Mouse (Mus musculus) kidney, embryonic 16.5 days (tissue): Measurements from ENCODE around the gene Tm9sf4. TPM values are rescaled to one million over a fixed set of nuclear protein-coding genes. Genes with fewer than 3 reads are reported as not detected.

ENCODE experiments used
- ATAC-seq: fragments of 200-750 bp; cut with Nextera tagmentation; 2 replicates; pipeline ENCODE4 v1.8.0; 2017; ENCODE audit warnings: moderate TSS enrichment; ENCODE audit not compliant: low FRiP score, low TSS enrichment
- H3K27ac ChIP-seq: fragments of 300-500 bp; sonication (generic); 2 replicates; pipeline ENCODE4 v1.5.1; 2014; ENCODE audit warnings: low read length
- H3K27me3 ChIP-seq: fragments of 300-500 bp; sonication (generic); 2 replicates; pipeline ENCODE4 v1.6.1; 2014; ENCODE audit warnings: low read length, control low read depth, mixed read lengths; ENCODE audit not compliant: insufficient read depth
- H3K36me3 ChIP-seq: fragments of 300-500 bp; sonication (generic); 2 replicates; pipeline ENCODE4 v1.6.1; 2014; ENCODE audit warnings: low read length, control low read depth, mixed read lengths; ENCODE audit not compliant: insufficient read depth
- H3K4me1 ChIP-seq: fragments of 300-500 bp; sonication (generic); 2 replicates; pipeline ENCODE4 v1.6.1; 2014; ENCODE audit warnings: low read length, control low read depth, mixed read lengths; ENCODE audit not compliant: insufficient read depth
- H3K4me2 ChIP-seq: fragments of 300-500 bp; sonication (generic); replicated peaks from 2 replicates; pipeline ENCODE4 v1.6.1; 2014; ENCODE audit warnings: low read depth, low read length
- H3K4me3 ChIP-seq: fragments of 300-500 bp; sonication (generic); 2 replicates; pipeline ENCODE4 v1.5.1; 2014; ENCODE audit warnings: mild to moderate bottlenecking, low read length
- H3K9ac ChIP-seq: fragments of 300-500 bp; sonication (generic); replicated peaks from 2 replicates; pipeline ENCODE4 v1.6.1; 2014; ENCODE audit warnings: low read length
- H3K9me3 ChIP-seq: fragments of 300-500 bp; sonication (generic); 2 replicates; pipeline ENCODE4 v1.6.1; 2016; ENCODE audit warnings: low read length, control low read depth
- WGBS: fragments of 180-500 bp; shearing (Covaris S2); extraction: QIAGEN DNeasy Blood & Tissue Kit; methylation state at CpG from one replicate; pipeline ENCODE4 v1.1.7; 2014; 5-methylcytosine and 5-hydroxymethylcytosine counted together
- polyA plus RNA-seq: library from polyadenylated mRNA; unstranded; fragments of >200 nt; fragmentation: Nextera tagmentation; extraction: Ambion mirVana; gene quantifications from 2 replicates; pipeline ENCODE4 v1.2.1, GENCODE M21; 2015

The Tm9sf4 gene
- polyA plus RNA-seq, 1 experiment from 2014 or later, result 102 TPM

DNA sequence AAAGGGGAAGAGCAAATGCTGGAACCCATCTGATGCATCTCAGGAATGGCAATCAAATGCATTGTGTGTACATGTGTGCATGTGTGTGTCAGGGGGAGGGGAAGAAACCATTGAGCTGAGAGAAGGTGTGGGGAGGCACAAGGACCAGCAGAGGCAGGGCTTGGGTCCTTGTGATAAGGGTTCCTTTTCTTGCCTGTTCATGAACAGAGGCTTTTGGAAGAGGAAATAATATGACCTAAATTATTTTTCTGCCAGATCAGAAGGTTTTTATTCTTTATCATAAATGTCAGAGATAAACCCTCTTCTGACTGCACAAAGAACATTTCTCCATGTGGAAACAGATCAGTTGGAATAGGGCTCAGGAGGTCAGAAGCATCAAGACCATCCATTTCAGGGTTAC, 61.0 kb downstream of the Tm9sf4 start:
- H3K27me3 ChIP-seq, result no peaks in the 10 kb centered on the region
- no peak overlapping the region for H3K9ac ChIP-seq
- no peak for ATAC-seq
- peaks cover 13% of the 10 kb centered on the region for H3K4me1 ChIP-seq
- no peaks in the 10 kb centered on the region for H3K36me3 ChIP-seq
- H3K9me3 ChIP-seq, result no peaks in the 10 kb centered on the region
- no peak overlapping the region for H3K4me2 ChIP-seq
- no peak overlapping the region for H3K4me3 ChIP-seq
- H3K27ac ChIP-seq, result no peak overlapping the region

DNA sequence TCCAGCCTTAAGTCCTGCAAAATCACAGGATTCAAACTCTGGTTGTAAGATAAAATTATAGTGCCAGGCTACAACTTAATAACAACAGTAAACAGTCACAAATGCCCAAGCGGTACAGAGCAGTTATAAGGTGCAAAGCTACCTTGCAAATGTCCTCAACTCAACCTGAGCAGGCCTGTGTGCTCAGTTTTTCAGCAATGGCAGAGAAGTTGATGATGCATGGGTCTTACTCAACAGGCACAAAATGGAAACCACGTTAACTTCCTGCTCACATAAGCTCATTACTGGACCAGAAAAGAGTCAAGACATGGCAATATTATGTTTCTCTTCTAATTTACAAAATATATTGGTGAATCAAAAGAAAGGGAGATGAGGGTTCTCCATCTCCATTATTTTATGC, 61.5 kb downstream of the Tm9sf4 start:
- H3K4me2 ChIP-seq, result no peak overlapping the region
- no peak overlapping the region for H3K27ac ChIP-seq
- 88% methylated on average over 2 of the region's 2 CpGs for WGBS
- no peaks in the 10 kb centered on the region for H3K36me3 ChIP-seq
- no peak overlapping the region for H3K4me3 ChIP-seq
- no peak overlapping the region for H3K9ac ChIP-seq
- H3K9me3 ChIP-seq, result no peaks in the 10 kb centered on the region
- peaks cover 13% of the 10 kb centered on the region for H3K4me1 ChIP-seq
- ATAC-seq, result no peak
- no peaks in the 10 kb centered on the region for H3K27me3 ChIP-seq

DNA sequence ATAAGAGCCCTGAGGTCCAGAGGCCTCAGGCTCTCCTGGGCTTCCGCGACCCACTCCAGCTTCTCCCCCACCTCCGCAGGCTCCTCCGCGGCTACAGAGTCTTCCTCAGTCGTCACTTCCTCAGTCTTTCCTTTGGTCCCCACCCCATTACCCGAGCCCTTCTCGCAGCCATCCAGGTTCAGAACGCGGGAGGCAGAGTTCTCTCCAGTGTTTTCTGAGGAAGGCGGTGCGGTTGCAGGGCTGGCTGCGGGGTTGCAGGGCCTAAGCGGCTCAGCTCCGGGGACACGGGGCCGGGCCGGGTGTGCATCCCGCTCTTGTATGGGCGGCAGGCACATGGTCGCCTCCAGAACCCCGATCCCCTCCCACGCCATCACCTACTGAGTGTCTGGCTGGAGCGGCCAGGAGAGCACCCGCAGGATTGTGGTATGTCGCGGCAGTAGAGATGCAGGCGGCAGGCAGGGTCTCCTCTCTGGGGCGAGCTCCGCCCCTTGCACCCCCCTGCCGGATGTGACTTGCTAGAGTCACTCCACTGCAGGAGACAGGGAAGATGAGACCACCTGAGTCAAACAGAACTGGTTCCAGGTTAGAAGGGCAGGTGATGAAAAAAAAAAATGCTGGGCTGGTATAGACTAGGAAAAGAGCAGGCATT, 64.0 kb downstream of the Tm9sf4 start, which contains the start of gene Tspyl3:
TSS of gene Tspyl3 (minus strand) at position 496 of the 649 bp plus-strand sequence.
- peak; percentile 83 for ATAC-seq
- peak within 1 kb of the TSS; percentile 90 for H3K4me2 ChIP-seq
- H3K9ac ChIP-seq, result peak within 1 kb of the TSS; percentile 83
- peaks cover 13% of the 10 kb centered on the region for H3K4me1 ChIP-seq
- H3K27ac ChIP-seq, result peak within 1 kb of the TSS; percentile 56
- under 1% methylated on average over 31 of the region's 31 CpGs for WGBS
- H3K36me3 ChIP-seq, result peaks cover 15% of the 10 kb centered on the region
- H3K4me3 ChIP-seq, result peak within 1 kb of the TSS; percentile 73
- H3K9me3 ChIP-seq, result no peaks in the 10 kb centered on the region
- no peaks in the 10 kb centered on the region for H3K27me3 ChIP-seq

DNA sequence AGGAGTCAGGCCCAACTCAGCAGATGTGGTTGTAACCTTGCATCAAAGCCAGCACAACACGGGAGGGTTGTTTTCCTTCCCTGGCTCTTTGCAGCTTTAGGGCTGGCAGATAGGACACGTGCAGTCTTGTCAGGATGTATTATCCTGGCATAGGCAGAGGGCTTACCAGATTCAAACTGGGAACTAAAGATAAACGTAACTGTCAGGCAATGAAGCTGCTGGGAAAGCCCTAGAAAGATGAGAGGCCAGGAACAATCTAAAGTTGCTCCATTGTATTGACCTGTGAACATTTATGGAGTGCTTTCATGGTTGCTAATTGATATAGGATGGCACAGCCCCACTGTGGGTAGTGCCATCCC, 64.5 kb downstream of the Tm9sf4 start:
- 7% methylated on average over 3 of the region's 3 CpGs for WGBS
- peak overlapping the region; percentile 73 for H3K4me3 ChIP-seq
- no peaks in the 10 kb centered on the region for H3K27me3 ChIP-seq
- peak overlapping the region; percentile 83 for H3K9ac ChIP-seq
- H3K27ac ChIP-seq, result peak overlapping the region; percentile 56
- no peak for ATAC-seq
- peaks cover 13% of the 10 kb centered on the region for H3K4me1 ChIP-seq
- H3K36me3 ChIP-seq, result peaks cover 20% of the 10 kb centered on the region
- no peaks in the 10 kb centered on the region for H3K9me3 ChIP-seq
- peak overlapping the region; percentile 90 for H3K4me2 ChIP-seq

DNA sequence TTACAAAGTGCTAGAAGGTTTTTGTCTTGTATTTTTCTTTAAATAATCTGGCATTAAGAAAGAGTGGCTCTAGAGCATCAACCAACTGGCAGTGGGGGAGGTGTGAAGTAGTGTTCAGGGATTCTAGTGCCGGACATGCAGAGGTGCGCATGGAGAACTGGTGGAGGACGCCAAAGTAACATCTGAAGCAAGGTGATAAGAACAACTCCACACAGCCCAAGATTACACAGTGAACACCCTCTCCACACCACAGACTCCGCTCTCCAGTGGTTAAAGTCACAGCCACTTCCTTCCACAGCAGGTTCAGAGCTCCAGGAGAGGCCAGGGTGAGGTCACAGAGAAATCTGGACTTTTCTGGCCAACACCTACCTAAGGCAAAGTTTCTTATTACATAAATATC, 66.9 kb downstream of the Tm9sf4 start:
- 86% methylated on average over 4 of the region's 4 CpGs for WGBS
- H3K4me2 ChIP-seq, result no peak overlapping the region
- H3K9ac ChIP-seq, result no peak overlapping the region
- H3K27me3 ChIP-seq, result no peaks in the 10 kb centered on the region
- no peak overlapping the region for H3K27ac ChIP-seq
- peaks cover 42% of the 10 kb centered on the region for H3K36me3 ChIP-seq
- ATAC-seq, result no peak
- H3K9me3 ChIP-seq, result no peaks in the 10 kb centered on the region
- no peak overlapping the region for H3K4me3 ChIP-seq
- H3K4me1 ChIP-seq, result peaks cover 13% of the 10 kb centered on the region

DNA sequence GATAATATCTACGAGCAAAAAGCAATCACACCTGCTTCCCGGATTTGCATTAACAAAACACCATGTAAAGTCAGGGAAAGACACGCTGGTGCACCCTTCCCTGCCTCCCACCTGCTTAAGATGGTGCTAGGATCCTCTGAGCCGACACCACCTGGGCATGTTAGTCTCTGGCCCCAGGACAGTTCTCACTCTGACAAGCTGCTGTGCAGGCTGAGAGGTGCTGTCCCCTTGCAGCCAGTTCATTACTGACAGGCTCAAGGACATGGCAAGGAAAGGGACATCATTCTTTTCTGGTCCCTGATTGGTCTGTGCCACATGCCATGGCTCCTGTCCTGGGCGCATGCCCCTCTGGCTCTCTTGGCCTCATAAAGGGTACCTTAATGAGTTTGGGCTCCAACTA, 67.4 kb downstream of the Tm9sf4 start:
- Histone ChIP-seq H3K36me3 (peaks cover 46% of the 10 kb centered on the region), H3K27me3 (no peaks in the 10 kb centered on the region), H3K4me1 (peaks cover 13% of the 10 kb centered on the region), H3K27ac (no peak overlapping the region), H3K4me3 (no peak overlapping the region), H3K9me3 (no peaks in the 10 kb centered on the region), H3K4me2 (no peak overlapping the region), H3K9ac (no peak overlapping the region)
- WGBS, result 80% methylated on average over 5 of the region's 5 CpGs
- ATAC-seq, result no peak

DNA sequence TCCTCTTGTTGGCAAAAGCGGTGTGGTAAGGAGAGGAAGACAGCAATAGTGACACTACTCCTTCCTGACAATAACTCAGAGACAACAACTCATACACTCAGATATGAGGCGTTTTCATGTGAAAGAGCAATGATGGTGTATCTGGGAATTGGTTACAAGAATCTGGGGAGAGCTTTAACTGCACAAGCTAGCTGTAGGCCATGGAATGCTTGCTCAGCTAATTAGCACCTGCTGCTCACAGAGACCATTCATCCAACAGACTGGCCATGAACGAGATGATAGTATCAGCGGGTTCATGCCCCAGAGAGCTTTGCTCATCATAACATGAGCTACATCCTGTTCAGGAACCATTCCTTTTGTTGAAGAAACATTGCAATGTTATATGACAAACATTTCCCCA, 76.1 kb downstream of the Tm9sf4 start:
- WGBS, result 50% methylated on average over 4 of the region's 4 CpGs
- H3K36me3 ChIP-seq, result peaks cover 30% of the 10 kb centered on the region
- peaks cover 31% of the 10 kb centered on the region for H3K4me1 ChIP-seq
- H3K27ac ChIP-seq, result peak overlapping the region; percentile 22; the same call in 1 of the 2 replicates
- no peak overlapping the region for H3K4me3 ChIP-seq
- no peaks in the 10 kb centered on the region for H3K9me3 ChIP-seq
- no peaks in the 10 kb centered on the region for H3K27me3 ChIP-seq
- H3K4me2 ChIP-seq, result no peak overlapping the region
- no peak overlapping the region for H3K9ac ChIP-seq
- no peak for ATAC-seq

DNA sequence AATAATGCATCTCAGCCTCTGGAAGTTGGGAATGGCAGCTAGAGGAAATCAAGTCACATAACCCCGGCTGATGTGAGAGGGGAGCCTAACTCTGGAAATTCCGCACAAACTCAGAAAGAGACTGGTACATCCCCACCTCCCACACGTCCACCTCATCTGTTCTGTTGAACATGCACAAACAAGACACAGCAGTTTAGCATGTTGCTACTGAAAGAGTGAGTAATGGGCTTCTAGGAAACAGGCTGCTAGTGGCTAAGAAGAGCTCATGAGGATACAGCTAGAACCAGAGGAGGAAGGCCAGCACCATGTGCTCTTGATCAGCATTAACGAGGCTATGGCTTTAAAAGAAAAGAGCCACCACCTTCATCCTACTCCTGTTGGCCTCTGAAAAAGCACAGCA, 76.8 kb downstream of the Tm9sf4 start:
- peak overlapping the region; percentile 22; the same call in 1 of the 2 replicates for H3K27ac ChIP-seq
- H3K4me2 ChIP-seq, result no peak overlapping the region
- H3K27me3 ChIP-seq, result no peaks in the 10 kb centered on the region
- H3K9ac ChIP-seq, result peak overlapping the region; percentile 10
- H3K9me3 ChIP-seq, result no peaks in the 10 kb centered on the region
- peaks cover 24% of the 10 kb centered on the region for H3K36me3 ChIP-seq
- peaks cover 37% of the 10 kb centered on the region for H3K4me1 ChIP-seq
- WGBS, result 53% methylated on average over 4 of the region's 4 CpGs
- no peak overlapping the region for H3K4me3 ChIP-seq
- no peak for ATAC-seq

DNA sequence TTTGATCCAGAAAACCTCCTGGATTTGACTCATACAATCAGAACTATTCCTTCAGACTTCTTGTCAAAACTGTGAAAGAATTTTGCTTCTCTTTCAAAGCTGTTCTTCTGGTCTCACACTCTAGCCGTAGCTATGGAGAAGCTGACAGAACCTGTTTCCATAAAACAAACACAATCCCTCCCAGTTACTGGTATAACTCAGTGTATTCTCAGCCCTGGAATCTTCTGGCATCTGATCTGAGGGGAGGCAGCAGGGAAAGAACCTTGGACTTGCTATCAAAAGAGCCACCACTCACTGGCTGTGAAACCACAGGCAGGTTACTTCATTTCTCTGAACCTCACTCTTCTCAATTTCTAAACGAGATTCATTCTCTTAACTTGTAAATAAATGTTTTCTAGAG, 77.3 kb downstream of the Tm9sf4 start:
- no peak for ATAC-seq
- H3K4me1 ChIP-seq, result peaks cover 37% of the 10 kb centered on the region
- H3K36me3 ChIP-seq, result peaks cover 21% of the 10 kb centered on the region
- H3K27ac ChIP-seq, result peak overlapping the region; percentile 22; the same call in 1 of the 2 replicates
- H3K4me2 ChIP-seq, result no peak overlapping the region
- H3K27me3 ChIP-seq, result no peaks in the 10 kb centered on the region
- WGBS, result 65% methylated on average over 2 of the region's 2 CpGs
- no peak overlapping the region; the same call in 1 of the 2 replicates for H3K9ac ChIP-seq
- no peak overlapping the region for H3K4me3 ChIP-seq
- no peaks in the 10 kb centered on the region for H3K9me3 ChIP-seq

DNA sequence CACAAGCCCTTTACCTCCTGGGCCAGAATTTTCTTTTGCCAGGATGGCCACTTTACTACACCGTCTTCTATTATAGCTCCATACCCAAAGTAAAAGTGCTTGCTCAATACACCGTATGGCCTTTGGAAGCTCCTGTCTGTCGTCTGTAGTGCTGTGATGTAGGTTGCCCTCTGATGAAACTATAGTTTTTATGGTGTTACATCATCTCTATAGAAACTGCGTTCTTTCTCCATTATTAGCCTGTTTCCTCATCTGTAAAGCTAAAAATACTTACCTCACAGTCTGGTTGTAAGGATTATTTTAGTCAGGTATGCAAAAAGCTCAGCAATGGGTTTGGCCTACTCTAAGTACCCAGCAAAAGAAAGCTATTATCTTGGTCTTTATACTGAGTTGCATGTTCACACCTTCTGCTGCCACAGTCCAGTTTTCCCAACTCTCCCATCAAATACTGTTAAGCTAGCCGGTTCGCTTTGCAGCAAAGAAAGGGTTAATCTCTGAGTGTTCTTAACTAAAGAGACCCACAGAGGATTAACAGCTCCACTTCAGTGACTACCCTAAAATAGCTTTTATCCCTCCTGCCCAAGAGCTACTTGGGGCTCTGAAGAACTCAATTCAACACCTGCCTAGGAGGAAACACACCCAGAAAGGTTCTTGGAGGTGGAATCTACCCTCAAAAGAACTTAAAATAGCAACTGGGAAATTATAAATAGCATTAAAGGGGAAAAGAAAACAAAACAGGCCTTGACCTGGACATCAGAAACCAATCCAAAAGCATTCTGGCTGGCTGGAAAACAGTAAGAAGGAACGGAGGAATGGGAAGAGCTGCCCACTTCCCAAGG, 78.1 kb downstream of the Tm9sf4 start:
- 60% methylated on average over 7 of the region's 7 CpGs for WGBS
- Histone ChIP-seq H3K4me3 (peak overlapping the region; percentile 93), H3K4me1 (peaks cover 37% of the 10 kb centered on the region), H3K36me3 (peaks cover 15% of the 10 kb centered on the region), H3K9ac (peak overlapping the region; percentile 92), H3K9me3 (no peaks in the 10 kb centered on the region), H3K27ac (peak overlapping the region; percentile 88), H3K4me2 (peak overlapping the region; percentile 68), H3K27me3 (no peaks in the 10 kb centered on the region)
- no peak for ATAC-seq
